Mouse (Mus musculus): ENCODE data around the gene Gm21973. TPM values are rescaled to one million over a fixed set of nuclear protein-coding genes. Genes with fewer than 3 reads are reported as not detected.

Gm21973 gene
- not detected for polyA plus RNA-seq (2017; shearing (Covaris generic))

GRCm38 (mm10) chr15:10325080-10325479 lies at the start of gene Gm21973:
Gene Gm21973, plus strand, starts transcription at chr15:10325380.
- no peak for ATAC-seq

DNA sequence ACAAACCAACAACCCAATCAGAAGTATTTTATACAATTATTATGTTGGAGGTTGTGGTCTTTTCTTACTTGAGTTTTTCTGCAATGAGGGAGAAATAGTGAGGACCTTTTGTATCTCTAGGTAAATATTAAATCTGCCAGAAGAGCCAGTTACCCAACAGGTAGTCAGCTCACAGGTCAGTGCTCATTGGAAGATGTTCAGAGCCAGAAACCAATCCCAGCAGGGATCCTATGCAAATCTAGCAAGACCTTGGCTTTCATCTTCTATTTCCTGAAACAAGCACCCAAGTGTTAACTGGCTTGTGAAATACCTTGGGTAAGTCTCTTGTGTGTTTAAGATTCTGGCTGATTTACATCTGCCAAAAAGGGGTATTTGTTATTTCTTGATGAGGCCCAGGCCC lies 48.8 kb upstream of the Gm21973 start:
- ATAC-seq, result no peak

DNA sequence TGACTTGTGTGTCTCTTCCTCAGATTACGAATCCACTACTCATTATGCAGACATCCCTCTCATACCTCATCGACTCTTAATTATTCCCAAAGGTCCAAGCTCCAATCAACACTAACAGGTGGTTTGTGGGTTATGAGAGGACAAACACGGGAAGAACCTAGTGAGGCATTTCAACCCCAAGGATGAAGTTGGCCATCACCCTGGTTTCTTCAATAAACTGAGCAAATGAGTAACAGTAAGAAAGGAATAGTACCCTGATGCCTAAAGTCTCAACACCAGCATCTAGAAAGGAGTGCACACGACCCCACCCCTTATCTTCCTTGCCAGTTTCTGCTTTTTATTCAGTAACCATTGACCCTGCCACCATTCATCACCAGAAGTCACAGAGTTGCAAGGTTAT lies 47.7 kb upstream of the Gm21973 start:
- ATAC-seq, result no peak

GRCm38 (mm10) chr15:10281546-10281945 lies 43.6 kb upstream of the Gm21973 start:
- ATAC-seq, result no peak

GRCm38 (mm10) chr15:10283661-10284060 lies 41.5 kb upstream of the Gm21973 start:
- no peak for ATAC-seq

GRCm38 (mm10) chr15:10296570-10296969 lies 28.6 kb upstream of the Gm21973 start:
- ATAC-seq, result peak; percentile 48

GRCm38 (mm10) chr15:10298058-10298457 lies 27.1 kb upstream of the Gm21973 start:
- ATAC-seq, result no peak

- ATAC-seq, result no peak
Observed at GRCm38 (mm10) chr15:10299467-10299866, 25.7 kb upstream of the Gm21973 start.

GRCm38 (mm10) chr15:10306461-10306860 lies 18.7 kb upstream of the Gm21973 start:
- no peak for ATAC-seq

DNA sequence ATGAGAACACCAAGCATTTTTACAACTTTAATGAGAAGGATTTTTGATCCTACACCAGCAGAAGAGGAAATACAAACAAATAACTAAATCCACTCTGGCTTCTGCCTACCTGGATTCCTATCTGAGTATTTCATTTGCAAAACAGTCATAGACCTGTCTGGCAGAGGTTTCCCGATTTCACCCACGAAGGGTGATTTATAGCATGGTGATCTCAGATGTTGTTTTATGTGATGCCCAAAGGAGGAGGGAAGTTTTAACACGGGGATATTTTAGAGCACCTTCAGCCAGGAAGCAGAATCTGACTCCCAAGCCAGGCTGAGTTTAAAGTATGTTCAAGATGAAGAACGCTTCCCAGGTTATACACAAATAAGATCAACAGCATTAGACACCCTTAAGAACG lies 13.4 kb upstream of the Gm21973 start:
- ATAC-seq, result no peak

DNA sequence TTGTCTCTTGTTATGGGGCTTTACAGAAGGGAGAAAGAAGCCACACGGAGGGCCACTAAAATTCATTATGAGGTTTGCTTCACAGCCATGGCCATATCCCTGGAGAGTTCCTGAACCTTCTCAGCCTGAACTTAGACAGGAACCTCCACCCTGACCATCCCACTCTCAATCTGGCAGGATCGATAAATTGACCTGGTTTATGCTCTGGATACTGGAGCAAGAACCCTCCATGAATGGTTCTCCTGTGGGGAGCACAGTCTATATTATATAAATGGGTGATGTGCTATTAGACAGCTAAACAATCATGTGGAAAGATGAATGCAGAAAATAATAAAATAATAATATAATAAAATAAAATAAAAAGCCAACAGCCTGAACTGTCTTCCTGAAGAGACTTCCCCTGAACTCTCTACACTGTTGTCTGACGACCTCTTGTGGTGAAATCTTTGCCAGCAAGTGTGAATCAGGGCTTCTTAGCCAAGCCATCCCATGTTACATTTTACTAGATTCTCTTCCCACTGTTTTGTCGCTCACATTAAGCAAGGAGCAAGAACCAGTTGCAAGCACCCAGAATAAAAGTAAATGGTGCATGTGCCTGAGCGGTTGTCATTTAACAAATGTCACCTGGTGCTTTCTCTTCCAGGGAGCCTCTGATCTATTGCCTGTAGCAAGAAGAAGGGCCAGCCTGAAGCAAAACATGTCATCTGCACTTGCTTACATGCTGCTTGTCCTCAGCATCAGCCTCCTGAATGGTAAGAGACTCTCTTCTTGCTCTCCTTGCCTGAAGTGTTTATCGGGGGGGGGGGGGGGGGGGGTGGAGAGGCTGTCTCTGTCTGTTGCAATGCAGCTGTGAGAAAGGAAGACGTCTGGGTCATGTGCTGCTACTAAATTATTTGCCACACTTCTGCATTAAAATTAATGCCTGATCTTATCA lies 11.4 kb upstream of the Gm21973 start:
- no peak for ATAC-seq

DNA sequence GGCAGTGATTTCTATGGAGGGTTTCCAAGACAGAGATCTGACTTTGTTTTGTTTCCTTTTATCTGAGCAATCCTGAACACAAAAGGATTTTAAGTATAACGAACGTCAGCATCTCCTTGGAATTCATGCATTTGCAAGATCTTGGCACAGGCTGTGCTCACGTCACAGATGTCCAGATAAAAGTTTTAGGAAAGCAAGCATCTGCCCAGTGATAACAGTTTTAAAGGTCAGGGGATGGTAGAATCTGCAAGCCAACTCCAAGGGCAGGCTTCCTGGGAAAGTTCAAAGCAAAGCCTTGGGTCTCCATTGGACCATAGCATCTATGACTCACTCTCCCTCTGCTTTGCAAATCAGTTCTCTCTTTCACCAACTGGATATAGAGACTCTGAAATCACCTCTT lies 5.4 kb downstream of the Gm21973 start:
- ATAC-seq, result no peak

GRCm38 (mm10) chr15:10332566-10332965 lies 7.4 kb downstream of the Gm21973 start:
- ATAC-seq, result no peak

- no peak for ATAC-seq
Observed at GRCm38 (mm10) chr15:10338606-10339005, 13.4 kb downstream of the Gm21973 start.

DNA sequence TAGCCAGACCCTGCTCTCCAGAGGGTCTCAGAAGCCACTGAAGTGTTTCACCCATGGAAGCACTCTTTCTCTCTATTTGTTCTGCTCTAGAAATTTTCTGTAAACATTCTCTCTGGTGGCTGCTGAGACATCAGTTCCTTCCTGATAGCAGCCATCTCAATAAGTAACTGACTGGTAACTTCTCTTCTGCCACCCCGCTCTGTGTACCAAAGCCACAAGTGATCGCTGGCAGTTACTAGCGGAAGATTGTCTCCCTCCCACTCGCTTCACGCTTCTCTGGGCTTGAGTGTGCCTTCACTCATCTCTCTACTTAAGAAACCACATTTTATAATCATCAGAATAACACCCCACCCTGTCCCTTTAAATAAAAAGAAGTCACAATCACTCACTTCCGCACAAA lies 21.9 kb downstream of the Gm21973 start:
- ATAC-seq, result no peak

GRCm38 (mm10) chr15:10358039-10358948 lies 33.1 kb downstream of the Gm21973 start, which contains the start of gene Agxt2:
Gene Agxt2, plus strand, starts transcription at chr15:10358532.
- ATAC-seq, result no peak

GRCm38 (mm10) chr15:10366331-10366730 lies 41.2 kb downstream of the Gm21973 start:
- ATAC-seq, result no peak

DNA sequence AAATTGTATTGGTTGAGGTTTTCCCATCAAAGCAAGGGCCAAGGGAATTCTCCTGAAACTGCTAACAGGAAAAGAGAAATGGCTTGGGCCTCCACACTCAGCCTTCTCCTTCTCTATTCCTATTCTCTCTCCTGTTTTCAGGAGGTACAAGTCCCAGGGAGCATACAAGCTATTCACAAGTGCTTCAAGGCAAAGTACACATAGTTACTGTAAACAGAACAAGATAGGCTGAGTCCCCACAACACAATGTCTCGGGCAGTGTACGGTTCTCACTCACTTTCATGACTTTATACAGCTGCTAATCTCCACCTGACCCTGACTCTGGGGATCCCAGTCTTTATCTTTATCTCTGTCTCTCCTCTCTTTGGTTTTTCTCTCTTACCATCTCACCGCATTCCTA lies 50.2 kb downstream of the Gm21973 start:
- no peak for ATAC-seq

- ATAC-seq, result no peak
Observed at GRCm38 (mm10) chr15:10378338-10378959, 53.3 kb downstream of the Gm21973 start.

GRCm38 (mm10) chr15:10379757-10380458 lies 54.7 kb downstream of the Gm21973 start:
- no peak for ATAC-seq

GRCm38 (mm10) chr15:10387263-10387662 lies 62.1 kb downstream of the Gm21973 start:
- ATAC-seq, result no peak

DNA sequence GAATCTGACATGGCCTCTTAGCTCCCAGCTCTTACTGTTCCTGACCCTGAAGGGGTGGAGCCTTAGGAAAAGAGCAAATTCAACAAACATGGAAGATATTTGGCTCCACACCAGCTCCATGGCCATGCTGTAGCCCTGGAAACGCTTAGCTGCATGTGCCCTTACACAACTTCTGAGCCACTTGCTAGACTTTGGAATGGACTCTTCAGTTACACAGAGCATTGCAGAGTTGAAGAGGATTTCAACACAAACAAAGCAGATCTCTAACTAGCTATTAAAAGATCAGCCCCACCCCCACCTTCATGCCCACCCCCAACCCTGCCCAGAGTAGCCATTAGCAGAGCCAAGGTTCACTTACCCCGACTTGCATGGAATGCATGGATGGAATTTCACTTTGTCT lies 74.6 kb downstream of the Gm21973 start:
- no peak for ATAC-seq

Measured in inflammation-experienced regulatory T-cells, adult 6 months (primary cell).